Mouse (Mus musculus) liver, embryonic 13.5 days (tissue): ENCODE data around the gene Magi2. TPM values are rescaled to one million over a fixed set of nuclear protein-coding genes. Genes with fewer than 3 reads are reported as not detected.

Source experiments
- ATAC-seq: fragments of 200-750 bp; cut with Nextera tagmentation; 2 replicates; pipeline ENCODE4 v1.8.0; 2017; ENCODE audit warnings: low read depth, mild to moderate bottlenecking, moderate number of reproducible peaks, moderate library complexity
- DNase-seq: peaks from one replicate; pipeline ENCODE4 v3.0.0; 2022
- H3K27ac ChIP-seq: fragments of 300-500 bp; sonication (generic); 2 replicates; pipeline ENCODE4 v1.5.1; 2015; ENCODE audit warnings: moderate library complexity, mild to moderate bottlenecking, inconsistent platforms
- H3K27me3 ChIP-seq: fragments of 300-500 bp; sonication (generic); 2 replicates; pipeline ENCODE4 v1.6.1; 2015; ENCODE audit warnings: mild to moderate bottlenecking, inconsistent platforms
- H3K36me3 ChIP-seq: fragments of 300-500 bp; sonication (generic); 2 replicates; pipeline ENCODE4 v1.6.1; 2015; ENCODE audit warnings: mild to moderate bottlenecking, inconsistent platforms
- H3K4me1 ChIP-seq: fragments of 300-500 bp; sonication (generic); replicated peaks from 2 replicates; pipeline ENCODE4 v1.6.1; 2015; ENCODE audit warnings: inconsistent platforms
- H3K4me2 ChIP-seq: fragments of 300-500 bp; sonication (generic); 2 replicates; pipeline ENCODE4 v1.6.1; 2015; ENCODE audit warnings: inconsistent platforms, mild to moderate bottlenecking, moderate library complexity
- H3K4me3 ChIP-seq: fragments of 300-500 bp; sonication (generic); replicated peaks from 2 replicates; pipeline ENCODE4 v1.5.1; 2015; ENCODE audit warnings: mild to moderate bottlenecking, inconsistent platforms
- H3K9ac ChIP-seq: fragments of 300-500 bp; sonication (generic); 2 replicates; pipeline ENCODE4 v1.6.1; 2015; ENCODE audit warnings: mild to moderate bottlenecking, inconsistent platforms
- H3K9me3 ChIP-seq: fragments of 300-500 bp; sonication (generic); replicated peaks from 2 replicates; pipeline ENCODE4 v1.6.1; 2016; ENCODE audit warnings: inconsistent platforms
- WGBS: fragments of 180-500 bp; shearing (Covaris S2); methylation state at CpG from one replicate; pipeline ENCODE4 v1.1.7; 2015; ENCODE audit not compliant: insufficient replicate concordance; 5-methylcytosine and 5-hydroxymethylcytosine counted together
- polyA plus RNA-seq: library from polyadenylated mRNA; unstranded; fragments of >200 nt; fragmentation: Nextera tagmentation; extraction: Ambion mirVana; gene quantifications from 2 replicates; pipeline ENCODE4 v1.2.1, GENCODE M21; 2015

The Magi2 gene
- polyA plus RNA-seq, 1 experiment from 2014 or later = 0.28 TPM

GRCm38 (mm10) chr5:20080605-20081309, 853.9 kb downstream of the Magi2 start:
- no peak overlapping the region for H3K27ac ChIP-seq
- DNase-seq = no peak
- no peak overlapping the region for H3K9ac ChIP-seq
- no peaks in the 10 kb centered on the region for H3K27me3 ChIP-seq
- no peaks in the 10 kb centered on the region for H3K4me1 ChIP-seq
- no peak for ATAC-seq
- 31% methylated on average over 9 of the region's 9 CpGs for WGBS
- no peaks in the 10 kb centered on the region for H3K9me3 ChIP-seq
- no peaks in the 10 kb centered on the region for H3K36me3 ChIP-seq
- H3K4me2 ChIP-seq = no peak overlapping the region
- H3K4me3 ChIP-seq = no peak overlapping the region

- no peak for DNase-seq
- Histone ChIP-seq H3K27ac (no peak overlapping the region), H3K9me3 (no peaks in the 10 kb centered on the region), H3K4me3 (no peak overlapping the region), H3K4me1 (no peaks in the 10 kb centered on the region), H3K27me3 (no peaks in the 10 kb centered on the region), H3K4me2 (no peak overlapping the region), H3K36me3 (no peaks in the 10 kb centered on the region), H3K9ac (no peak overlapping the region)
- ATAC-seq = no peak
- 80% methylated on average over 1 of the region's 1 CpGs for WGBS
Measured at GRCm38 (mm10) chr5:20082368-20082767, 855.5 kb downstream of the Magi2 start.

GRCm38 (mm10) chr5:20087083-20087482, 860.2 kb downstream of the Magi2 start:
- Histone ChIP-seq H3K9ac (no peak overlapping the region), H3K4me1 (no peaks in the 10 kb centered on the region), H3K27ac (no peak overlapping the region), H3K4me2 (no peak overlapping the region), H3K27me3 (no peaks in the 10 kb centered on the region), H3K36me3 (no peaks in the 10 kb centered on the region), H3K4me3 (no peak overlapping the region), H3K9me3 (no peaks in the 10 kb centered on the region)
- no peak for DNase-seq
- 46% methylated on average over 6 of the region's 6 CpGs for WGBS
- ATAC-seq = no peak

- H3K4me3 ChIP-seq = no peak overlapping the region
- H3K9me3 ChIP-seq = peaks cover 3% of the 10 kb centered on the region; the same call in 1 of the 2 replicates
- H3K9ac ChIP-seq = no peak overlapping the region
- H3K27ac ChIP-seq = no peak overlapping the region
- no peak for DNase-seq
- no peak for ATAC-seq
- no peaks in the 10 kb centered on the region for H3K4me1 ChIP-seq
- no peaks in the 10 kb centered on the region for H3K36me3 ChIP-seq
- no peaks in the 10 kb centered on the region for H3K27me3 ChIP-seq
- H3K4me2 ChIP-seq = no peak overlapping the region
Measured at GRCm38 (mm10) chr5:20103869-20104268, 877.0 kb downstream of the Magi2 start.

- Histone ChIP-seq H3K4me2 (no peak overlapping the region), H3K9me3 (peaks cover 3% of the 10 kb centered on the region; the same call in 1 of the 2 replicates), H3K27me3 (no peaks in the 10 kb centered on the region), H3K36me3 (no peaks in the 10 kb centered on the region), H3K27ac (no peak overlapping the region), H3K4me1 (no peaks in the 10 kb centered on the region), H3K9ac (no peak overlapping the region), H3K4me3 (no peak overlapping the region)
- WGBS = 51% methylated on average over 3 of the region's 3 CpGs
- ATAC-seq = no peak
- DNase-seq = no peak
Measured at GRCm38 (mm10) chr5:20104496-20104895, 877.7 kb downstream of the Magi2 start.

GRCm38 (mm10) chr5:20109496-20109895, 882.7 kb downstream of the Magi2 start:
- peaks cover 3% of the 10 kb centered on the region; the same call in 1 of the 2 replicates for H3K9me3 ChIP-seq
- 57% methylated on average over 3 of the region's 3 CpGs for WGBS
- ATAC-seq (no peak), DNase-seq (no peak)
- no peak overlapping the region for H3K27ac ChIP-seq
- no peak overlapping the region for H3K9ac ChIP-seq
- no peak overlapping the region for H3K4me3 ChIP-seq
- H3K4me1 ChIP-seq = no peaks in the 10 kb centered on the region
- no peaks in the 10 kb centered on the region for H3K27me3 ChIP-seq
- no peak overlapping the region for H3K4me2 ChIP-seq
- H3K36me3 ChIP-seq = no peaks in the 10 kb centered on the region

GRCm38 (mm10) chr5:20117156-20117555, 890.3 kb downstream of the Magi2 start:
- H3K27me3 ChIP-seq = no peaks in the 10 kb centered on the region
- DNase-seq = no peak
- H3K4me3 ChIP-seq = no peak overlapping the region
- H3K4me1 ChIP-seq = no peaks in the 10 kb centered on the region
- no peaks in the 10 kb centered on the region for H3K36me3 ChIP-seq
- H3K27ac ChIP-seq = no peak overlapping the region
- ATAC-seq = no peak
- no peaks in the 10 kb centered on the region for H3K9me3 ChIP-seq
- 58% methylated on average over 3 of the region's 3 CpGs for WGBS
- no peak overlapping the region for H3K4me2 ChIP-seq
- no peak overlapping the region for H3K9ac ChIP-seq

GRCm38 (mm10) chr5:20140235-20140634, 913.4 kb downstream of the Magi2 start:
- H3K27me3 ChIP-seq = no peaks in the 10 kb centered on the region
- no peaks in the 10 kb centered on the region for H3K4me1 ChIP-seq
- H3K27ac ChIP-seq = no peak overlapping the region
- no peaks in the 10 kb centered on the region for H3K9me3 ChIP-seq
- no peak overlapping the region for H3K4me3 ChIP-seq
- H3K4me2 ChIP-seq = no peak overlapping the region
- H3K9ac ChIP-seq = no peak overlapping the region
- no peak for ATAC-seq
- 59% methylated on average over 2 of the region's 2 CpGs for WGBS
- no peaks in the 10 kb centered on the region for H3K36me3 ChIP-seq
- DNase-seq = no peak

GRCm38 (mm10) chr5:20140662-20141444, 914.0 kb downstream of the Magi2 start:
- DNase-seq (no peak), ATAC-seq (no peak)
- Histone ChIP-seq H3K4me3 (no peak overlapping the region), H3K9ac (no peak overlapping the region), H3K9me3 (no peaks in the 10 kb centered on the region), H3K4me2 (no peak overlapping the region), H3K27ac (no peak overlapping the region), H3K4me1 (no peaks in the 10 kb centered on the region), H3K27me3 (no peaks in the 10 kb centered on the region), H3K36me3 (no peaks in the 10 kb centered on the region)
- 74% methylated on average over 10 of the region's 10 CpGs for WGBS

GRCm38 (mm10) chr5:20153359-20154125, 926.7 kb downstream of the Magi2 start:
- H3K4me1 ChIP-seq = no peaks in the 10 kb centered on the region
- DNase-seq (no peak), ATAC-seq (no peak)
- no peak overlapping the region for H3K9ac ChIP-seq
- H3K27me3 ChIP-seq = no peaks in the 10 kb centered on the region
- no peaks in the 10 kb centered on the region for H3K36me3 ChIP-seq
- WGBS = 41% methylated on average over 3 of the region's 3 CpGs
- no peak overlapping the region for H3K4me3 ChIP-seq
- H3K9me3 ChIP-seq = no peaks in the 10 kb centered on the region
- no peak overlapping the region for H3K4me2 ChIP-seq
- no peak overlapping the region for H3K27ac ChIP-seq

GRCm38 (mm10) chr5:20196765-20197164, 969.9 kb downstream of the Magi2 start:
- Histone ChIP-seq H3K4me3 (no peak overlapping the region), H3K4me2 (no peak overlapping the region), H3K27ac (no peak overlapping the region), H3K4me1 (no peaks in the 10 kb centered on the region), H3K36me3 (no peaks in the 10 kb centered on the region), H3K27me3 (no peaks in the 10 kb centered on the region), H3K9me3 (no peaks in the 10 kb centered on the region), H3K9ac (no peak overlapping the region)
- no peak for DNase-seq
- ATAC-seq = no peak
- 50% methylated on average over 5 of the region's 5 CpGs for WGBS
